27 mouse cellular contexts compared by ENCODE assay signal in the genomic region with DNA sequence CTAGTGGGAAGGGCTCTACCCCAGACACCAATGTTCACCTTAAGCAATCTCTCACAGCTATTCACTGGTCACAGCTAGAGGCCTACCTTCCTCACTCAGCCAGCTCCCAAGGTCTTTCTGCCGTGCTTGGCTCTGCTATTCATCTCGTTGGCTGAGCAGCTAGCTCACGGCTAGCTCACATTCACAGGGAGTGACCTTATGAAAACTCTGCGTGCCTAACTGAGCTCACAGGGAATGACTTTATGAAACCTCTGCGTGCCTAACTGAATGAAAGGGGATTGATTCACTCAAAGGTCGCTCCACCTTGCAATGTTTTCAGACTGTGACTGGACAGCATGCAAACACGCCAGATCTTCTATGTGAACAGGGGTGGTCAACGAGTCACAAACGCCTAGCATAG.
A peak's percentile ranks its signal among the peaks of the same experiment; 100 is the strongest.
DNase-seq lines count a peak whose midpoint lies in the region; ATAC-seq and TF ChIP-seq lines count a peak whose summit lies in the region.
"Had no signal": no experiment of that assay in that cellular context is flagged by ENCODE, and none has a peak within 500 bp of the region (broad histone marks: within the 10 kb centered on the region; RNA-seq: fewer than 3 reads in every experiment).

No protein-coding gene starts in this region.

- TF ChIP-seq POLR2A in liver, adult 2 months (IDR thresholded peaks at IDR 0.05; ENCODE audit: extremely low read depth, insufficient read depth, low read length): no peak

- no peaks in the 10 kb centered on the region for H3K4me1 ChIP-seq in liver, adult 2 months (ENCODE audit: control insufficient read depth, insufficient read depth, low read length)
- no peaks in the 10 kb centered on the region for H3K4me1 ChIP-seq in liver, embryonic 11.5 days (replicated peaks; ENCODE audit: control insufficient read depth, insufficient read depth, low read length)
- H3K4me1 ChIP-seq: embryonic facial prominence, embryonic 10.5 days; embryonic facial prominence, embryonic 13.5 days; forebrain, embryonic 15.5 days had no signal

- peak; percentile 24 for DNase-seq in adrenal gland, adult 8-10 months
- no peak for DNase-seq in adrenal gland, postnatal 4 days (ENCODE audit: low spot score in 2 of 2)
- peak; percentile 9 for DNase-seq in liver, adult 2 months (ENCODE audit: extremely low read depth, low read depth, low spot score)
- no peak for DNase-seq in liver, embryonic 11.5 days (ENCODE audit: low spot score)
- DNase-seq in adrenal gland, postnatal 25 days: peak; percentile 12
- no peak for DNase-seq in cerebellum, postnatal 10 days
- DNase-seq: cerebellum, adult 11 months; cerebellum, adult 2 months; cerebellum, adult 9-11 months; cerebellum, postnatal 36 days; embryo, embryonic 11 days; gastrocnemius, postnatal 25 days; heart, postnatal 14 days; heart, postnatal 4 days; kidney, adult 18-20 months had no signal

- no peaks in the 10 kb centered on the region for H3K79me2 ChIP-seq in liver, adult 2 months (ENCODE audit: control insufficient read depth, insufficient read depth, low read length)

- WGBS in liver, adult 2 months: 59% methylated on average over 9 of the region's 9 CpGs
- 87% methylated on average over 9 of the region's 9 CpGs for WGBS in liver, embryonic 11.5 days

- H3K27ac ChIP-seq in liver, adult 2 months (replicated peaks; ENCODE audit: insufficient read depth, low read depth, low read length): no peak overlapping the region
- no peak overlapping the region for H3K27ac ChIP-seq in liver, embryonic 11.5 days (ENCODE audit: low read depth, low read length)
- H3K27ac ChIP-seq: embryonic facial prominence, embryonic 10.5 days; embryonic facial prominence, embryonic 13.5 days; forebrain, embryonic 12.5 days; forebrain, embryonic 15.5 days; heart, embryonic 15.5 days; hindbrain, embryonic 14.5 days; hindbrain, postnatal 0 days had no signal

- no peaks in the 10 kb centered on the region for H3K27me3 ChIP-seq in liver, adult 2 months (ENCODE audit: control insufficient read depth, insufficient read depth, low read length)
- H3K27me3 ChIP-seq in liver, embryonic 11.5 days (replicated peaks; ENCODE audit: control insufficient read depth, insufficient read depth, low read length): no peaks in the 10 kb centered on the region
- H3K27me3 ChIP-seq: embryonic facial prominence, embryonic 13.5 days; forebrain, embryonic 12.5 days; forebrain, embryonic 15.5 days; heart, embryonic 12.5 days; heart, embryonic 15.5 days had no signal

- no peak overlapping the region for H3K4me2 ChIP-seq in liver, embryonic 11.5 days
- H3K4me2 ChIP-seq: embryonic facial prominence, embryonic 13.5 days; forebrain, embryonic 12.5 days; forebrain, embryonic 15.5 days; heart, embryonic 12.5 days; heart, embryonic 15.5 days; hindbrain, embryonic 14.5 days had no signal

- H3K9me3 ChIP-seq in liver, embryonic 11.5 days (ENCODE audit: control insufficient read depth, low read length): no peaks in the 10 kb centered on the region
- H3K9me3 ChIP-seq: embryonic facial prominence, embryonic 10.5 days; embryonic facial prominence, embryonic 13.5 days; forebrain, embryonic 12.5 days; forebrain, embryonic 15.5 days; heart, embryonic 12.5 days; heart, embryonic 15.5 days had no signal

- no peak for TF ChIP-seq CTCF in liver, adult 2 months (IDR thresholded peaks at IDR 0.05; ENCODE audit: low read depth, low read length)

- H3K9ac ChIP-seq in liver, adult 2 months (ENCODE audit: low read depth, low read length): no peak overlapping the region
- no peak overlapping the region for H3K9ac ChIP-seq in liver, embryonic 11.5 days (ENCODE audit: low read depth, low read length)
- H3K9ac ChIP-seq: embryonic facial prominence, embryonic 13.5 days; forebrain, embryonic 12.5 days; forebrain, embryonic 15.5 days; heart, embryonic 12.5 days; heart, embryonic 15.5 days; hindbrain, embryonic 14.5 days had no signal

- no peak for ATAC-seq in liver, embryonic 11.5 days (replicated peaks; ENCODE audit: low FRiP score)
- ATAC-seq: CD4-positive, CD25-positive, alpha-beta regulatory T cell, adult 4 months; forebrain, embryonic 15.5 days; hindbrain, postnatal 0 days; inflammation-experienced regulatory T-cells, adult 6 months; intestine, embryonic 16.5 days had no signal

- no peak overlapping the region for H3K4me3 ChIP-seq in liver, adult 2 months (ENCODE audit: insufficient read depth, low read depth, low read length)
- no peak overlapping the region for H3K4me3 ChIP-seq in liver, embryonic 11.5 days (ENCODE audit: low read depth, low read length)
- H3K4me3 ChIP-seq: embryonic facial prominence, embryonic 10.5 days; embryonic facial prominence, embryonic 13.5 days; erythroblast, embryonic 14.5 days; forebrain, embryonic 12.5 days; forebrain, embryonic 15.5 days; heart, embryonic 12.5 days; heart, embryonic 15.5 days had no signal

- no peaks in the 10 kb centered on the region for H3K36me3 ChIP-seq in liver, adult 2 months (ENCODE audit: control insufficient read depth, insufficient read depth, low read length)
- peaks cover 3% of the 10 kb centered on the region for H3K36me3 ChIP-seq in liver, embryonic 11.5 days (ENCODE audit: control insufficient read depth, insufficient read depth, low read length)
- H3K36me3 ChIP-seq: forebrain, embryonic 12.5 days; forebrain, embryonic 15.5 days had no signal

Comparison
In these comparisons a context has a peak if more than half of its experiments do, and no peak if none do; other contexts are left out.
1. DNase-seq: peak in adrenal gland, adult 8-10 months (single experiment), liver, adult 2 months (single experiment) and adrenal gland, postnatal 25 days (single experiment); none in adrenal gland, postnatal 4 days (0 of 2), liver, embryonic 11.5 days (single experiment) and cerebellum, postnatal 10 days (0 of 2).